Mouse (Mus musculus): ENCODE measurements around the gene Ppat. TPM values are rescaled to one million over a fixed set of nuclear protein-coding genes. Genes with fewer than 3 reads are reported as not detected.

Ppat gene
- polyA plus RNA-seq, 1 experiment = 5.3 TPM

DNA sequence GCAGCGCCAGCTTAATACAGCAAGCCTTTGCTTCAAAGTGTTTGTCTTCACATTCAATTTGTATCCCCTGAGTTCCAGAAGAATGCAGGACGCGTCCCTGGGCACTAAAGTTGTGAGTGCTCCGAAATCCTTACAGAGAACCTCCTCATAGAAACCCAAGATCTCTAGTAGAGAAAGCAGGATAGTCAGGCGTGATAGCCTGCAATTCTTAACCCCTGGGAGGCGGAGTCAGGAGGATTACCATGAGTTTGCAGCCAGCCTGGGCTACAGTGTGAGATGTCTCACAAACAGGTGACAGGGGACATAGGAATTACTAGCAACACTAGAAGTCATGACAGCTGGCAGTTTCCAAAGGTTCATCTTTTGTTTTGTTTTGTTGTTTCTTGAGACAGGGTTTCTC is 81.8 kb downstream of the Ppat start:
- Histone ChIP-seq H3K4me3 (ENCODE audit: insufficient read depth, low read depth, low read length) (0 out of 2 replicates have a peak overlapping the region, but pooled peaks have one; percentile 15), H3K27ac (replicated peaks; ENCODE audit: low read depth, low read length) (no peak overlapping the region), H3K4me1 (ENCODE audit: control insufficient read depth, insufficient read depth, insufficient read length, low read length) (no peaks in the 10 kb centered on the region)

DNA sequence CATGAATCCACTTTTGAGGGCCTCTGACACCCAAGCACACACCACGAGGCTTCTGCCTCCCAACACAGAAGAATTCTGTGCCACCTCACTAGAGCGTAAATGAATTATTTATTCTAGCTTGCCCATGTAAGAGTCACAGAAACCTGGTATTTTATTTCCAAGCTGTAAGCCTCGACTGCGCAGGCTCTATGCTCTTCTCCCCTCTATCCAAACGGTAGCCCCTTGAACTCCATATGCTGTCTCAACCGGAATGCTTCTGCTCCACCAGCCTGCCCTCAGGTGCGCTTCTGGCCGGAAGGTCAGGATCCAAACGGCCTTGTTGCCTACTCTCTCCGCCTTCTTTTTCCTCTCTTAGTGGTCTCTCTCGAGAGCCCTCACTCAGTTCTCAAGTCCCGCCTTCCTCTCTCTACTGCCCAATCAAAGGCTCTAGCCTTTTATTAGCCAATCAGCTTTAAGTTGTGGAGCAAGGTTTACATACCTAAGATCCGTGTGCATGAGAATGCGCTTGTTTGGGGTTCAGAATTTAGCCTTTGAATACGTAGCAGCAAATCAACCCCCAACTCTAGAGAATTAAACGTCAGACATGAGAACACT is 82.6 kb downstream of the Ppat start:
- peak overlapping the region; percentile 15 for H3K4me3 ChIP-seq (ENCODE audit: insufficient read depth, low read depth, low read length)

GRCm38 (mm10) chr5:76866819-76867218 is 84.6 kb downstream of the Ppat start:
- Histone ChIP-seq H3K27ac (replicated peaks; ENCODE audit: low read depth, low read length) (no peak overlapping the region), H3K4me1 (ENCODE audit: control insufficient read depth, insufficient read depth, insufficient read length, low read length) (no peaks in the 10 kb centered on the region), H3K4me3 (ENCODE audit: insufficient read depth, low read depth, low read length) (no peak overlapping the region)

More for the DNA sequence above, 82.6 kb downstream of the Ppat start:
- H3K27ac ChIP-seq (replicated peaks; ENCODE audit: low read depth, low read length) = no peak overlapping the region
- no peaks in the 10 kb centered on the region for H3K4me1 ChIP-seq (ENCODE audit: control insufficient read depth, insufficient read depth, insufficient read length, low read length)

Other genes starting within 250 kb of the Ppat start
- gene Aasdh, start 46.1 kb downstream of the Ppat start, polyA plus RNA-seq (2012; ENCODE audit: insufficient read depth, insufficient read length, missing spikeins) = 4.4 and 5.7 TPM in 2 replicates
- gene Paics, start 271 bp downstream of the Ppat start, polyA plus RNA-seq (2012; ENCODE audit: insufficient read depth, insufficient read length, missing spikeins) = 121 and 134 TPM in 2 replicates
- gene Srp72, start 23.1 kb upstream of the Ppat start, polyA plus RNA-seq (2012; ENCODE audit: insufficient read depth, insufficient read length, missing spikeins) = 34.9 and 55.9 TPM in 2 replicates
- not detected in 2 replicates for gene Arl9, start 52.5 kb upstream of the Ppat start, polyA plus RNA-seq (2012; ENCODE audit: insufficient read depth, insufficient read length, missing spikeins)
- gene Thegl, start 64.4 kb upstream of the Ppat start, polyA plus RNA-seq (2012; ENCODE audit: insufficient read depth, insufficient read length, missing spikeins) = not detected in 2 replicates
- gene Hopx, start 163.5 kb upstream of the Ppat start, polyA plus RNA-seq (2012; ENCODE audit: insufficient read depth, insufficient read length, missing spikeins) = 5.0 and 10.8 TPM in 2 replicates